Mouse (Mus musculus) neural tube, embryonic 15.5 days (tissue): ENCODE data around the gene Vwa5b2. TPM values are rescaled to one million over a fixed set of nuclear protein-coding genes. Genes with fewer than 3 reads are reported as not detected.

Experiments
- ATAC-seq: fragments of 200-750 bp; cut with Nextera tagmentation; 2 replicates; pipeline ENCODE4 v1.8.0; 2017; ENCODE audit warnings: mild to moderate bottlenecking, moderate TSS enrichment, moderate library complexity; ENCODE audit not compliant: low FRiP score
- H3K27ac ChIP-seq: fragments of 300-500 bp; sonication (generic); replicated peaks from 2 replicates; pipeline ENCODE4 v1.5.1; 2015; ENCODE audit warnings: mild to moderate bottlenecking, inconsistent platforms
- H3K27me3 ChIP-seq: fragments of 300-500 bp; sonication (generic); replicated peaks from 2 replicates; pipeline ENCODE4 v1.6.1; 2015; ENCODE audit warnings: inconsistent platforms
- H3K36me3 ChIP-seq: fragments of 300-500 bp; sonication (generic); 2 replicates; pipeline ENCODE4 v1.6.1; 2015; ENCODE audit warnings: inconsistent platforms
- H3K4me1 ChIP-seq: fragments of 300-500 bp; sonication (generic); 2 replicates; pipeline ENCODE4 v1.6.1; 2015; ENCODE audit warnings: inconsistent platforms
- H3K4me2 ChIP-seq: fragments of 300-500 bp; sonication (generic); 2 replicates; pipeline ENCODE4 v1.6.1; 2015; ENCODE audit warnings: inconsistent platforms, mild to moderate bottlenecking, moderate library complexity
- H3K4me3 ChIP-seq: fragments of 300-500 bp; sonication (generic); replicated peaks from 2 replicates; pipeline ENCODE4 v1.5.1; 2015; ENCODE audit warnings: mild to moderate bottlenecking, inconsistent platforms
- H3K9ac ChIP-seq: fragments of 300-500 bp; sonication (generic); replicated peaks from 2 replicates; pipeline ENCODE4 v1.6.1; 2015; ENCODE audit warnings: mild to moderate bottlenecking, inconsistent platforms
- H3K9me3 ChIP-seq: fragments of 300-500 bp; sonication (generic); replicated peaks from 2 replicates; pipeline ENCODE4 v1.6.1; 2016; ENCODE audit warnings: inconsistent platforms
- WGBS: fragments of 180-500 bp; shearing (Covaris S2); methylation state at CpG from one replicate; pipeline ENCODE4 v1.1.7; 2015; ENCODE audit warnings: mixed read lengths; 5-methylcytosine and 5-hydroxymethylcytosine counted together
- microRNA counts: library from miRNA; unstranded; fragments of <30 nt; microRNA quantifications from one replicate; lab custom pipeline; 2016
- microRNA-seq: library from miRNA; unstranded; fragments of <30 nt; microRNA quantifications from one replicate; pipeline ENCODE4, GENCODE M21; 2017
- polyA plus RNA-seq: library from polyadenylated mRNA; unstranded; fragments of >200 nt; fragmentation: Nextera tagmentation; extraction: Ambion mirVana; gene quantifications from 2 replicates; pipeline ENCODE4 v1.2.1, GENCODE M21; 2015

The Vwa5b2 gene
- polyA plus RNA-seq, 1 experiment from 2014 or later = 48.0 TPM

DNA sequence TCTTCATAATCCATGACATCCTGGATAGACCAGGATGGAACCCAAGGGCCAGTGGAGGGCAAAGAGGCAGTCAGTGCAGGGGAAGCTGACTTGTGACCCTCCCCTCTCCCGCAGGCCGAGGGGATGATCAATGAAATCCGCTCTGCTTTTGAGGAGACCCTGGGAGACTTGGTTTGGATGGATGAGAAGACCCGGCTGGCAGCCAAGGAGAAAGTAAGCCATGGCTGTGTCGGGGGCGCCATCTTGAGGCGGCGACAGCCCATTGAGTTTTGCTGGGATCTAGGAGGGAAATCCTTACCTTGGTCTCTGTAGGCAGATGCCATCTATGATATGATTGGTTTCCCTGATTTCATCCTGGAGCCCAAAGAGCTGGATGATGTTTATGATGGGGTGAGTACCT is 52.9 kb downstream of the Vwa5b2 start:
- WGBS = 1% methylated on average over 8 of the region's 8 CpGs
- peaks cover 29% of the 10 kb centered on the region for H3K36me3 ChIP-seq
- no peaks in the 10 kb centered on the region for H3K9me3 ChIP-seq
- H3K4me2 ChIP-seq = no peak overlapping the region
- H3K4me1 ChIP-seq = peaks cover 13% of the 10 kb centered on the region; the same call in 1 of the 2 replicates
- ATAC-seq = 0 out of 2 replicates have a peak, but pooled peaks have one; percentile 22
- H3K4me3 ChIP-seq = no peak overlapping the region
- H3K9ac ChIP-seq = no peak overlapping the region
- no peaks in the 10 kb centered on the region for H3K27me3 ChIP-seq
- H3K27ac ChIP-seq = no peak overlapping the region

DNA sequence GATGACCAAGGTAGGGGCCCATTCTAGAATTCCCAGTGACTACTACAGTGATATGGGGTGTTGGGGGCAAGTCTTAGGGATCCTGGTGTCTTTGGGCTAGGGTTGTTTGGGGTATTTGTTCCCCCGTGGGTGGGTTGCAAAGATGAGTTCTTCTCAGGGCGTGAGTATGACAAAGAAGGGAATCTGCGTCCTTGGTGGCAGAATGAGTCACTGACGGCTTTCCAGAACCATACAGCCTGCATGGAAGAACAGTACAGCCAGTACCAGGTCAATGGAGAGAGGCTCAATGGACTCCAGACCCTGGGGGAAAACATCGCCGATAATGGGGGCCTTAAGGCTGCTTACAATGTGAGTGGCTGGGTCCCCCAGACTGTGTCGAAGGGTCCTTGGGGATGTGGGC is 54.6 kb downstream of the Vwa5b2 start:
- Histone ChIP-seq H3K4me3 (no peak overlapping the region), H3K4me1 (peaks cover 3% of the 10 kb centered on the region; the same call in 1 of the 2 replicates), H3K27me3 (no peaks in the 10 kb centered on the region), H3K9me3 (no peaks in the 10 kb centered on the region), H3K9ac (no peak overlapping the region), H3K4me2 (no peak overlapping the region), H3K27ac (no peak overlapping the region), H3K36me3 (peaks cover 29% of the 10 kb centered on the region)
- WGBS = 91% methylated on average over 7 of the region's 7 CpGs
- no peak for ATAC-seq

DNA sequence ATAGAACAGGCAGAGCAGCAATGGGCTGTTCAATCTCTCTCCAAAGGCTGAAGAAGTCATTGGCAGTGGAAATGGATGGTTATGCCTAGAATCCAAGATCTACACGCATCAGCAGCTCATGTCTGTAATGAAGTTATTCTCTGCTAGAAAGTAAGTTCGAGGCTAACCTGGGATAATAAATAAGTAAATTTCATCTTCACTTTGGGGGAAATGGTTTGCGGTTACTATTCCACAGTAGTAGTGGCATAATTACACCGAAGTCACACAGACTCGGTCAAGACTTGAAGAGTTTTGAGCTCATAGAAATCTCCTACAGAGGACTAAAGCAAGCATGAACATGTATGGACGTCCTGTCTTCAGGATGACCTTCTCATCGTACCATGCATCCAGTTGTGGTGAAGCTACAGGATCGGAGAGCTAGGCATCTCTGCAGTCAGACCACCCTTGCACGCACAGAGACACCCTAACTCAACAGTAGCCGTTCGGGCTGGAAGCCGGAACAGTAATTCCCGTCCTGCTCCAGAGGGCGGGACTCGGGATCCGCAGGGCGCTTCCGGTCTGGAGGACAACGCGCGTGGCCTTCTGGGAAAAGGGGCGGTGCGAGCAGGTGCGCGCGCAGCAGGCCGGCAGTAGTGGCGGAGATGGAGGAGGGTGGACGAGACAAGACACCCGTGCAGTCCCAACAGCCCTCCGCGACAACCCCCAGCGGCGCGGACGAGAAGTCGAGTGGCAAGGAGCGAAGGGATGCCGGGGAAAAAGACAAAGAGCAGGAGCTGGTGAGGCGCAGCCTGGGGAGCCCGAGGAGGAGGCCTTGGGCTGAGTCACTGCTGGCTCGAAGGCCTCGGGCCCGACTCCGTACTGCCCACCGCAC is 62.0 kb downstream of the Vwa5b2 start, which contains the start of gene Psmd2:
Gene Psmd2 (plus strand): TSS at position 577 of the 871 bp plus-strand sequence.
- Histone ChIP-seq H3K9me3 (no peaks in the 10 kb centered on the region), H3K36me3 (peaks cover 22% of the 10 kb centered on the region), H3K27me3 (no peaks in the 10 kb centered on the region), H3K4me2 (peak within 1 kb of the TSS; percentile 88), H3K4me3 (peak within 1 kb of the TSS; percentile 92), H3K4me1 (peaks cover 18% of the 10 kb centered on the region), H3K9ac (peak within 1 kb of the TSS; percentile 94), H3K27ac (peak within 1 kb of the TSS; percentile 83)
- 2% methylated on average over 46 of the region's 46 CpGs for WGBS
- peak; percentile 97 for ATAC-seq

DNA sequence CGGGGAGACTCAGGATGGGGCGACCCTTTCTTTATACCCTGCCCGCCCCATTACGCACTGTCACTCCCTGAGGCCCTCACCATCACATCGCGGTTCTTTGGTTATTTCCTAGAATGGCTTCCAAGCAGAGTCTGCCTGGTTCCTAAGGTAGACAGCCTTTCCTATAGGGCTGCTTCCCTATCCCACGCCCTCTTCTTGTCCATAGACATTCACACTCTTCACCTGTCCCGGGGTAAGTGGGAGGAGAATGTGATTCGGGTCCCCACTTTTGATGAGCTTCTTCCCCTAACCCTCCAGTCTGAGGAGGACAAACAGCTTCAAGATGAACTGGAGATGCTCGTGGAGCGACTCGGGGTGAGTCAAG is 62.7 kb downstream of the Vwa5b2 start:
- H3K27ac ChIP-seq = peak overlapping the region; percentile 83
- peak overlapping the region; percentile 88 for H3K4me2 ChIP-seq
- WGBS = 10% methylated on average over 12 of the region's 12 CpGs
- H3K9me3 ChIP-seq = no peaks in the 10 kb centered on the region
- H3K27me3 ChIP-seq = no peaks in the 10 kb centered on the region
- peak overlapping the region; percentile 92 for H3K4me3 ChIP-seq
- peaks cover 28% of the 10 kb centered on the region for H3K36me3 ChIP-seq
- H3K4me1 ChIP-seq = peaks cover 18% of the 10 kb centered on the region
- H3K9ac ChIP-seq = peak overlapping the region; percentile 94
- no peak; the same call in 1 of the 2 replicates for ATAC-seq

DNA sequence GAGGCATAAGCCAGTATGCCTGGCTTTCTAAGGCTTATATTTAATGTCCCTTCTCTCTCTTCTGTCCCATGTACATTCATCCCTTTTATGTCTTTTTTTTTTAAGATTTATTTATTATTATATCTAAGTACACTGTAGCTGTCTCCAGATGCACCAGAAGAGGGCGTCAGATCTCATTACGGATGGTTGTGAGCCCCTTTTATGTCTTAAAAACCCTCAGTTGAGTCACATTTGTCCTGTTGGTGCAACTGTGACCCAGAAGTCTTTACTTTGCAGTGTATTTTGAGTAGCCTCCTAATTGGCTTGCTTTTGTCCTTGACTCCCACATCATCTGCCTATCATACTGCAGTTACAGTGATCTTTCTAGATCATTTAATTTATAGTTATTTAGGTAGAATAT is 64.0 kb downstream of the Vwa5b2 start:
- WGBS = 50% methylated on average over 2 of the region's 2 CpGs
- Histone ChIP-seq H3K9ac (no peak overlapping the region), H3K4me2 (peak overlapping the region; percentile 88), H3K9me3 (no peaks in the 10 kb centered on the region), H3K27me3 (no peaks in the 10 kb centered on the region), H3K36me3 (peaks cover 42% of the 10 kb centered on the region), H3K4me3 (no peak overlapping the region), H3K27ac (no peak overlapping the region), H3K4me1 (peaks cover 18% of the 10 kb centered on the region)
- no peak for ATAC-seq

MicroRNAs encoded within 50 kb of the gene (microRNA counts, 519-probe panel; counts per million panel counts)
- microRNA mmu-miR-1224 (lab: Ali Mortazavi, UCI) = 2,296 counts per million, percentile 51 among the panel's probes with 10 or more counts

Small RNA genes lying within 50 kb of the gene (microRNA-seq; reads per million reads assigned to microRNA genes)
- gene Mir1224 = 64.4 reads per million, percentile 47 among the genes with 10 or more reads in this experiment

Other genes with a start within 250 kb of the Vwa5b2 start
- gene Abcc5, start 163.1 kb upstream of the Vwa5b2 start, polyA plus RNA-seq = 120 and 142 TPM in 2 replicates
- 100 and 103 TPM in 2 replicates for gene Eif2b5, start 90.7 kb upstream of the Vwa5b2 start, polyA plus RNA-seq
- 32.2 and 34.2 TPM in 2 replicates for gene Dvl3, start 72.5 kb upstream of the Vwa5b2 start, polyA plus RNA-seq
- 1,083 and 1,151 TPM in 2 replicates for gene Ap2m1, start 54.0 kb upstream of the Vwa5b2 start, polyA plus RNA-seq
- 91.1 and 93.2 TPM in 2 replicates for gene Abcf3, start 40.9 kb upstream of the Vwa5b2 start, polyA plus RNA-seq
- 8.4 and 14.8 TPM in 2 replicates for gene Eef1akmt4, start 22.1 kb downstream of the Vwa5b2 start, polyA plus RNA-seq
- gene Gm49333, start 22.1 kb downstream of the Vwa5b2 start, polyA plus RNA-seq = 0.13 TPM in 1 of 2 replicates, not detected in the other
- gene Alg3, start 22.3 kb downstream of the Vwa5b2 start, polyA plus RNA-seq = 39.6 and 40.0 TPM in 2 replicates
- gene Camk2n2, start 31.8 kb downstream of the Vwa5b2 start, polyA plus RNA-seq = 45.1 and 55.0 TPM in 2 replicates
- 17.6 and 20.4 TPM in 2 replicates for gene Ece2, start 40.4 kb downstream of the Vwa5b2 start, polyA plus RNA-seq
- gene Psmd2, start 62.2 kb downstream of the Vwa5b2 start, polyA plus RNA-seq = 340 and 342 TPM in 2 replicates
- gene Eif4g1, start 78.8 kb downstream of the Vwa5b2 start, polyA plus RNA-seq = 130 and 142 TPM in 2 replicates
- gene Fam131a, start 103.8 kb downstream of the Vwa5b2 start, polyA plus RNA-seq = 42.2 and 48.6 TPM in 2 replicates
- gene Polr2h, start 128.2 kb downstream of the Vwa5b2 start, polyA plus RNA-seq = 90.9 and 95.4 TPM in 2 replicates
- gene Clcn2, start 128.3 kb downstream of the Vwa5b2 start, polyA plus RNA-seq = 27.4 and 34.6 TPM in 2 replicates
- gene Chrd, start 143.7 kb downstream of the Vwa5b2 start, polyA plus RNA-seq = 6.3 and 7.5 TPM in 2 replicates
- 1.0 and 1.2 TPM in 2 replicates for gene Thpo, start 145.0 kb downstream of the Vwa5b2 start, polyA plus RNA-seq